Mouse (Mus musculus) bone marrow, adult 2 months (tissue): ENCODE measurements at regions not wholly inside any gene's neighbourhood (a gene's known extent, or its start where the extent isn't known, plus 50 kb on each side); places are given as distances from the start of the nearest gene placed in this dataset.

Experiments
- CTCF ChIP-seq: fragments of 200-500 bp; IDR thresholded peaks from 2 replicates; pipeline ENCODE4 v1.5.1; 2011; ENCODE audit warnings: low read length, control low read depth; ENCODE audit not compliant: control insufficient read depth, insufficient read depth
- POLR2A ChIP-seq: fragments of 200-500 bp; IDR thresholded peaks from 2 replicates; pipeline ENCODE4 v1.6.1; 2011; ENCODE audit warnings: low read depth, mild to moderate bottlenecking, control low read depth, low read length, borderline replicate concordance; ENCODE audit not compliant: control insufficient read depth

DNA sequence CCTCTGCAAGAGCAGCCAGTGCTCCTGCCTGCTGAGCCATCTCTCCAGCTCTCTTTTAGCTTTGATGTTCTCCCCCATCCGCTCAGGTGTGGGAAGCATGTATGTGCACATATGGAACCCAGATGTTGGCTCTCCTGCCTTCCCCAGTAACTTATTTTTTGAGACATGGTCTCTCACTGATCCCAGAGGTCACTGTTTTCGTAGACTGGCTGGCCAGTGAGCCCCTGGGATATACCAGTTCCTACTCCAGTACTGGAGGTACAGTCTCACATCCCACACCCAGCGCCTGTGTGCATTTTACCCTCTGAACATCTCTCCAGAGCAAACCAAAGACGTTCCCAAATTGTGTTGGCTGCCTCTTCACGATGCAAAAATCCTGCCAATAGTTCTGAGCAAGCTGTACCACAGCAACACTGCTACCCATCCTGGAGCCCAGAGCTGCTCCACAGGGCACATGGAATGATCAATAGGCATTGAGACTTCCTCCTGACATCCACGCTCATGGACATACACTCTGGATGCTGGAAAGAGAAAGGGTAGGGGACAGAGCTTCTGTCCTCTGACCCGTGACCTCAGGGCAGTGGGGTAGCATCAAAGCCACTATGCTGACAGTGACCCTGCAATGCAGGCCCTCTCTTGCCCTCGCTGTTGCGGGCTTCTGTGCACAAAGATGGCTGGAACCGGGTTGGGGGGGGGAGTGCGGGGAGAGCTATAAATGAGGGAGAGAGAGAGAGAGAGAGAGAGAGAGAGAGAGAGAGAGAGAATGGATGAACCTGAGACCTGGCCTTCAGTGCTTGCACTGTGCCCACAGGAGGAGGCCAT, 171.8 kb upstream of the Rapgef5 start:
- no peak for TF ChIP-seq CTCF
- TF ChIP-seq POLR2A, result no peak
